Mouse (Mus musculus): ENCODE results near the gene Tgm1.

GRCm38 (mm10) chr14:55682118-55682493 is 31.6 kb downstream of the Tgm1 start:
- TF ChIP-seq FLI1 (IDR thresholded peaks at IDR 0.05; ENCODE audit: low read length) (no peak), GATA1 (IDR thresholded peaks at IDR 0.05; ENCODE audit: borderline replicate concordance, low read length) (no peak)

Data from megakaryocyte, embryonic 14.5 days (primary cell).